Mouse (Mus musculus): ENCODE measurements around the gene Cds1.
"Not testable (repeated sequence)": the region's sequence is repeated elsewhere in the genome, so short reads cannot be mapped to it uniquely, and the experiment has no call there.

Cds1 gene

DNA sequence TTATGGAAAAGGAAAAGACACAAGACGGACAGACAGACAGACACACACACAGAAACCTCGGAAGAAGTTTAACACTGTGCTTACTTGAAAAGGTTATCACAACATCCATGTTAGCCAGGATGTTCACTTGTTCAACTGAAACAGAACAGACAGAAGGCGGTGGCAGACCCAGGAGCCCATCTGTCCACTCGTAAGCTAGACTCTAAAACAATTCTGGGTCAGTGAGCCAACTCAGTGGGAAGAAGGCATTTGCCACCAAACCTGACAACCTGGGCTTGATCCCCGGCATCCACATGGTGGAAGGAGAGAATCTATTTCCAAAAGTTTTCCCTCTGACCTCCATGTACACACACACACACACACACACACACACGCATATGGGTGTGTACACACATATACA lies 67.1 kb downstream of the Cds1 start:
- no peak for DNase-seq

DNA sequence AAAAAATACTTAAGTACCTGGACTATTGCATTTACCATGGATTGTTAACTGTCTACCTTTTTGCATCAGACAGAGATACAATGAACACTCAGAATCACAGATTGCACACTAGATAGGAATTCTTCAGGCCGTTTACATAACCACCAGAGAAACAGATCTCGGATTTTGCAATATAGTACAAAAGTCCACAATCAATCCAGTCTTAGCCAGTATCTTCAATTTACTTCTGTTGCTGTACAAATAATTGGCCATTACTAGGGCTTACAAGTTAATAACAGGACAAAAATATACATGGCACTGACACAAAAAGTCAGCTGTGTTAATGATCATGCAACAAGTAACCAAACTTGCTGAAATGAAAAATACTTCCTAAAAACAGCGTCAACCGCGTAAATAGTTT lies 68.1 kb downstream of the Cds1 start:
- DNase-seq: no peak

DNA sequence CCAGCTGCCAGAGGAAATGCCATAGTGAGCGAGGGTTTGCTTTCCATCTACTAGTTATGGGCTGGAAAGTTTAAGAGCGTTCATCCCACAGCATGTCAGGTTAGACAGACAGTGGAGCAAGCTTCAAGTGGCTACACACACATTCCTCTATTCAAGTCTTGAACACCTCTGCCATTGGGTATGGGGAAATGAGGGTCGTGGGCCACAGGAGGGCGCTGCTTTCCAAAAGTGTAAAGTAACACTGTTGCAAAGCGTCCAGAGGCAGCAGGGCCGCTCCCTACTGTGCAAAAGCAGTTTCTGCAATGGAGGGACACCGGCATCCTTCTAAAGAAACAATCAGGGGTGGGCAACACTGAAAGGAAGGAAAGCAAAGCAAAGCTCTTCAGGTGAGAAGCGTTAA lies 68.9 kb downstream of the Cds1 start:
- peak; percentile 15 for DNase-seq

DNA sequence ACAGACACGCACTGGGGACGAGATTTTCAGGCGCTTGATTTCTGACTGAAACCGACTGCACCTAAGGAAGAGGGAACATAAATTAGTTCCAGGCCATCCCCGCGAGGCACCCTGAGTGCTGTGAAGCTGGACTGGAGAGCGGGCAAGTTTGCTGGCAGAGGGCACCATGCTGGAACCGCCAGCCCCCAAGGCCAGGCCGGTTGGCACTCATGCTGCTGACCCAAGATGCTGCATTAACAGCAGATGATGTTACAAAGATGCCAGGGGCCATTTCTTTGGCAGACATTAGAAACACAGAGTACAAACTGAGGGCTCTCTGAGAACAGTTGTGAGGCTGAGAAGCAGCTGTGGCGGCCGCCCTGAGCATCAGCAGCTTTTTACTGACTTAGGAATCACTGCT lies 71.3 kb downstream of the Cds1 start:
- DNase-seq: no peak

DNA sequence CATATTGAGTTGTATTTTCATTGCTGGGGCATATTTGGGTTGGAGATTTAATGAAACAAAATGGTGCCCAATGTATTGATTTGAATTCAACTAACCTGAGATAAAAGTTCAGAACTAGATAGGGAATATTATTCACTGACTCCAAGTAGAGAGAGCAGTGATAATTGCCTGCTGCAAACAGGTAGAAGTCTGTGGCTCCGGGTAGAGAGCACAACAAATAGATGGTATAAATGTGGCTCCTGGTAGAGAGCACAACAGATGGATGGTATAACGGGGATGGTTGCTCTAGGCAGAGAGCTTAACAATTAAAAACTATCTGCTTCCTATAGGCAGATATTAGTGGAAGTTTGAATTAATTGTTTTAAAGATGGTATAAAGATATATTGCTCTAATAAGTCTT lies 72.7 kb downstream of the Cds1 start:
- not testable (repeated sequence) for DNase-seq

DNA sequence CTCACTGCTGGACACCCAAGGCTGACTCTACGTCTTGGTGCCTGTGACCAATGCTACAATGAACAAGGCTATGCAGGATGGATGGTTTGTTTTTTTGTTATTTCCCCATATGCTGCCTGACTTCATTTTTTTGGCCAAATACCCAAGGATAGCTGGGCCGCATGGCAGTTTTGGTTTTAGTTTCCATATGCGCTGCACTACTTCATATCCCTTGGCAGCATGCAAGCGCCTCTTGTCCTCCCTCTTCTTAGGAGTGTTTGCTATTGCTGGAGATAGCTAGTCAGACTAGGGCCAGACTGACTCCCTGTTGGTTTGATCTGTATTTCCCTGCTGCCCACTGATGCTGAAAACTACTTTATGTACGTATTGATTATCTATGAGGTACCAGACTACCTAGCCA lies 75.5 kb downstream of the Cds1 start:
- DNase-seq: no peak

DNA sequence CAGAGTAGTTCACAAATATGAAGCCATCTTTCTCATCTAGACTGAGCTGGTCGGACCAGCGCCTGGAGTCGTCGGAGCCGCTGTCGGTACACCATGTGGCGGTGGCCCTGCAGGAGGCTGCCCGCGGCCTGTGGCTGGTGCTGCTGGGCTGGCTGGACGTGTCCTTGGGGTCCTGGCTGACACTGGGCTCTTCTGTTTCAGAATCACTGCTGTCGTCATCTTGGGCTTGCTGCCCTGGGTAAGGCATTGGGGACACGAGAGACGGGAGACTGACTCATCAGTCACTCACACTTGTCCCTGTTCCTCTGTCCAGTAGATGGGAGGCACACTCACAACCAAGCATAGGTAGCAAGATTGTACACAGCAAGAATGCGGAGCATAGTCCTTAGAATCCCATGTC lies 80.1 kb downstream of the Cds1 start:
- DNase-seq: no peak

DNA sequence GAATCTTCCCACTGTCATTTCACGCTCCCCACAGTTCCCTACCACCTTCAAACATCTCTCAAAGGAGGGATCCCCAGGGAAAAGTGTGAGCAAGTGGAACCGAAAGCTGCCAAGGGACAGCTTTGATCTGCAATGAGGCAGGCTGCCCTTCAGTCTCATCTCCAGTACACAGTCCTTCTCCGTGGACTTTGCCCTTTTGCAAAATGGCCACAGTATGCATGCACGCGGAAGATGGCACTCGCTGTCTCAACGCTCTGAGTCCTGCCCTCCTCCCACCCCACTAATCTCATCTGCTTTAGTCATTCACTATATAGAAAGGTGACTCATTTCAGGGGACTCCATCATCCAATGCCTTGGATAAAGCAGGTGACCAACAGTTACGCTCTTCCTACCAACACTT lies 81.0 kb downstream of the Cds1 start:
- DNase-seq: no peak

DNA sequence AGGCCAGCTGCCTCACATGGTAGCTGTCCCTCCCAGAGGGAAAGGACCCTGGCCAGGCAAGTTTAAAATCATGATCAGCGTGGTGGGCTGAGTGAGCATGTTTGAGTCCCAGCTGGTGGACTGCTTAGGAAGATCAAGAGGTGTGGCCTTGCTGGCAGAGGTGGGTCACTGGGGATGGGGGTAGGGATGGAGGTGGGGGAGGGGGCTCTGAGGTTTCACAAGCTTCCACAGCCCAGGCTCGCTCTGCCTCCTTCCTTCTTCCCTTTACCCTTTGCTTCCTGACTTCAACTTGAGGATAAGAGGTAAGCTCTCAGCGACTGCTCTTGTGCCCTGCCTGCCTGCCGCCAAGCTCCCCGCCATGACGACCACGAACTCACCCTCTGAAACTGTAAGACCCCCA lies 82.4 kb downstream of the Cds1 start:
- DNase-seq: no peak

DNA sequence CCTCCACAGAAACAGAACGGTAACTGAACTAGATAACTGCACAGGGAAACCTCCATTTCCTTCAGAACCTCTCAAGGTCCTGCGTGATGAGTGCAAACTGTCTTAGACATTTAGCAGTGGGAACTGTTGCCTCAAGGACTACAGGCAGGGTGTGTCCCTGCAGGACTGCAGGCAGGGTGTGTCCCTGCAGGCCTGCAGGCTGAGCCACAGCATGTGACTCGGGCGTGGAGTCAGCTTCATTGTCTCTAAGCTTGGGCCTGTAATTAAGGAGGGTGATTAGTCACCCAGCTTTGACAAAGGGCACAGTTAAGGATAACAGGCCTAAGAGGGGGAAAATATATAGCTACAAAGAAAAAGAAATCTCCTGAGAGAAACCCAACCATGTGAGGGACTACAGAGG lies 82.8 kb downstream of the Cds1 start:
- DNase-seq: no peak

DNA sequence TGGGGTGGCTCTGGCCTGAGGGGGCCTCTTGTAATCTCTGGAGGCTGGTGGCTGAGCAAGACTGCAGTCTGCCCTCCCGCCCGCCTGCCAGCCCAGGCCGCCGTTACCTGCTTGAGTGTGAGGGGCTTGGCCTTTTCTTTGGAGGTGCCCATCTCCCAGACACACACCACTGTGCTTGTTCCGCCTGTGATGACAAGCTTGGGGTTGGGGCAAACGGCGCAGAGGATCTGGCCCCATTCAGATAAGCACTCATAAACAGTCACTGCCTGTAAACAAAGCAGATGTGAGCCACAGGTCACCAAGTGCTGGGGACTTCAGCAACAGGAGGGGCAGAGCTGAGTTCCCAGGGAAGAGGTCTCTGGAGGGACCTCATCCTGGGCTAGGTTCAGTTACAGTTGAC lies 86.2 kb downstream of the Cds1 start:
- DNase-seq: no peak

DNA sequence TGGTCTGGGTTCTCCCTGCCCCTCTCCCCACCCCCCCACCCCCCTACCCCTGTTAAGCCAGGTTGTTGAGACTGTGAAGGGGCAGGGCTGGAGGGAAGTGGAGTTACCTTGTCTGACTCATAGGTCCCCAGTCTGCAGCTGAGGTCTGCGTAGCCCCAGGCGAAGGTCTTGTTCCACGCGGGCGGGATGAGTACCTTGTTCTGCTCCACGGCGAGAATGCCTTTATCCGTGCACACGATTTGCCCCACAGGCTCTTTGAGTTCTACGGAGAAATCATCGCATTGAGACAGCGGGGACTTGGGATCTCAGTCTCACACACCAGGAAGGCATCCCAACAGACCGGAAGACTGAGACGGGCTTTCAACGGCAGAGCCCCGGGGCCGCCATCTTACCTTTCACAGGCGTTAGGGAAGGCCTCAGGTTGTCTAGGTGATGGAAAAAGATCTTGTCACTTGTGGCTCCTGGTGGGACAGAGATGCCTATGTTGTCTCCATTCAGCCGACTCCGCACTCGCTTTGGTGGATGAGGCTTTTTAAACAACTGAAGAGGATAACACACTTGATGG lies 87.3 kb downstream of the Cds1 start:
- no peak for DNase-seq

DNA sequence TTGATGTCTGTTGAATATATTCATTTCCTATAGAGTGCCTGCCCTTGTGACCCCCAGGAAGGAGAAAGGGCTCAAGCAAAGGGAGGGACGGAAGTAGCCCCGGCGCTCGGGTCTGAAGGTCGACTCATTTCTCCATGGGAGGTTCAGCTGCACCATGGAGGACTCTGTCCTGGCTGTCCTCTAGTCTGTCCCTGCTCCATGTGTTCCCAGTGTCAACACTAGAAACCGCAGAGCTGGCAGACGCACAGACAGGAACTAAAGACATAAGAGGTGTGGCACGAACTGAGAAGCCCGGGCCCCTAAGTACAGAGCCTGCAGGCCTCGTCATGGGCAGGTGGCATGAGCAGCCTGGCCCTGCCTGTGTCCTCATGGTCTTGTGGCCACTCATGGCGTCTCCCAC lies 89.2 kb downstream of the Cds1 start:
- no peak for DNase-seq

DNA sequence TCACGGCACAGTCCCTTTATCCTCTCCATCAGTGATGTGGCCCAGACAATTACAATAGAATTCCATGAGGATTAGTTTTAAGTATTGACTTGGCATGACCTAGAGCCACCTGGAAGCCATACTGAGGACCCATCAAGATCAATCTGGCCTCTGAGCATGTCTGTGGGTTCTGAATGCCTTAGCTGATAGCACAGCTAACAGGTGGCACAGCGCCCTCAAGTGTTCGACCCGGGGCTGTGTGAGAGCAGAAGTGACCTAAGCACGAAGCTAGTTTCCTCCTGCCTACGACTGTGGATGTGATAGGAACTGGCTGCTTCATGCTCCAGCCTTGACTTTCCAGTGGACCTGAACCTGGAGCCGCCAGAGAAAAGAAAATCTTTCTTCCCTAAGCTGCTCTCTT lies 89.7 kb downstream of the Cds1 start:
- peak; percentile 18 for DNase-seq

DNA sequence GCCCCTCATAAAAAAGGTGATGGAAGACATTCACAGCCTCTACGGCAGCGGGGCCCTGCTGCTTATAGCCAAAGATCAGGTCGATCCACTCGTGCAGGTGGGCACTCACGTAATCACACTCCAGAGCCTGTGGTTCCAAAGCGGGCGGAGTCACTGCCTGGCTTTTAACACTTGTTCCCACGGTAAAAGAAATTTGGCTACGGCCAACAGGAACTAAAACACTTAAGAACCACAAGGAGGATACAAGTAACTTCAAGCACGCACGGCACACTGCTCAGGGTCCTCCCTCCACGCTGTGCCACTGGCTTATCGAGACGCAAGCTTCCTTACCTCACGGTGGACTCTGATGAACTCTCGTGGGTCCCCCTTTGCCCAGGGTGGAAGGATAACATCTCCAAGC lies 90.5 kb downstream of the Cds1 start:
- DNase-seq: no peak

DNA sequence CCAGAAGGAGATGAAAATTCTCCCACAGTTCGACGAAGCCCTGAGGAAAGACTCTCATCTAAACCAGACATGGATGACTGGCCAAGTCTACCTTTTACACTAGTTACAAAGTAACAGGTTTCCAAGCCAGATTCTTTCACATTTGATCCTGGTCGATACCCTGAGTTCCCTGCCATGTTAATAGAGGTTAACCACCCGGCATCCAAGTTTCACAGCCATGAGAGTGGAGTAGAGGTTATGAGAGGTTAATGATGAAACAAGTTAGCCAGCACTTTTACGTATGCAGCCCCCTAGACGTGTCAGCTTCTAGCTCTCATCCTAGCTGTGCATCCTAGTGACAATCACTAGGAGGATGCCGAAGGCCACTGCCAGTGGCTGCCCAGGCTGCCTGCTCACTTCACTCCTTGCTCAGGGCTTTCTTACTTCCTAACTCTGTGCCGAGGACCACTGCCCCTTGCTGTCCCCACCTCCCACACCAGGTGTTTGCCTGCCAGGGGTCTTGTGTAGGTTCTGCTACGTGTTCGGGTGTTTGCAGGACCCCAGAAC lies 94.0 kb downstream of the Cds1 start:
- no peak for DNase-seq

DNA sequence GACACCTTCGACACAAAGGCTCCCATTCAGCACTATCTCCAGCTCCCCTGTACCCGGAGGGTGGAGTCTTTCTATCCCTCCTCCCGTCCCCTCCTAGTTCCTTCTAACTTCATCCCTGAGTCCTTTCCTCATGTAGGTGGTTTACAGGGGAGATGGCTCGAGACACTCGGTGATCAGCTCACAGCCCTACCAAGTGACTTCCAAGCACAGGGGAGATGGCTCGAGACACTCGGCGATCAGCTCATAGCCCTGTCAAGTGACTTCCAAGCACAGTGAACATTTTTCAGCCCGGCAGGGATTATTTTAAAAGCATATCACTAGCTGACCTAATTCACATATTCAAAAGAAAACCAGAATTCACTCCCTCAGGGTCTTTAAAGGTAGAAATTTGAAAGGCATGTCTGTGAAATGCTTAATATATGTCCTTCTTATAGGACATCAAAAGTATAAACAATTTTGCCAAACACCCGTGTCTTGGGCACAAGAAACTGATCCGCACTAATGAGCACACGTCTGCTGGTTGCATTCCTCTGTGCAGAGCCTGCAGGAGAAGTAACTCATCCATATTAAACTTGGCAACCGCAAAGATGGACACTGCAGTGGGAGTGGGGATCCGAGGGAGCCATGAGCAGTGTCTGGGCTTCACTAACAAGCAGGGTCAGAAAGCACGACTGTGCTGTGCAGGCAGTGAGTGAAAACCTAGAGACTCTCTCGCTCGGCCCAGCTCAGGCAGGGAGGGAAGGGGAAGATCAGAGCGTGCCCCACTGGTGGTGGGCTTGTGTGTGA lies 97.0 kb downstream of the Cds1 start:
- no peak for DNase-seq

DNA sequence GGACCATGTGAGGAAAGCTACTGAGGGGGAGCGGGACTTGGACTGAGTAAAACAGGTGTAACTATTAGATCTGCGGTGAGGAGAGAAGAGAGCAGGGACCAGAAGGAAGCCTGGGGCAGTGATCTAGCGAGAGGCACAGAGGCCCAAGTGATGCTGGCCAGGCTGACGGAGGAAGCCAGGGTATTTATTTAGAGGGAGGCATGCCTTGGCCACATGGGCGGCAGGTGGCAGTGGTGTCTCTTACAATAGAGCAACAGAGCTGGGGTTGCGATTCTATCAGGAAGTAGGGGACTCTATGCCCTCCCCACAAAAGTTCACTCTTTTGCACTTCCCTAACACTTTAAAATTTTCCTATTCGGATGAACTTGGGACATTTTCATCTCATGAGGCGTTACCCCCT lies 97.7 kb downstream of the Cds1 start:
- no peak for DNase-seq

DNA sequence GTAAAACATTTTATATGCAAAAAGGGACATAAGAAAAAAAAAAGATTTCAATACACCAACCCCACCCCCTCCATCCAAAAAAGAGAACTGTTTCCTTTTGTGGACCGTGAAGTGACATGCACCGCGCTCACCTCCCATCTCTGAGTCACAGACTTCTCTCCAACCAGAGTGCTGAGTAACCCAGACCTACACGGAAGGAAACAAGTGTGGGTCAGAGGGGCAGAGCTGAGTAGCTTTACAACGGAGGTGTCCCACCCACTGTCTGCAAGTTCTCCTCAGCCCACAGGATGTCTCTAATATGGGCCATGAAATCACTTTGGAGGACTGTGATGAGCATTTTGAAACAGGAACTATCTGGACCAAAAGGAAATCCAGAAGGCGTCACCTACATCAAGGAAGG lies 99.0 kb downstream of the Cds1 start:
- DNase-seq: no peak

DNA sequence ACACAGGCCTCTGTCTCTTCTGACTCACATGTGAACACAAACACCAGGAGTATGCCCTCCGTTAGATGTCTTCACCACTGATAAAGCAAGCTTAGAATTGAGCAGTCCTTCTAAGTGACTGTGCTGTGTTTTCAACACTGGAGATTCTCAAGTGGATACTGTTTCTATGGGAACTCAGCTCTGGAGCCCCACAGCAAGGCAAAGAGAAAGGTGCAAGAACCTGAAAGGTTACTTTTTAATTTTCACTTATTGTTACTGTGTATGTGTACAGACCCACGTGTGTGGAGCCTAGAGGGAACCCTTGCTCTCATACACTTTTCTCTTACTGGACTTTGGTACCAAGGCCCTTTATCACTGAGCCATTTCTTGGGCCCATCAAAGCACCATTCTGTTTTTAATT lies 101.8 kb downstream of the Cds1 start:
- DNase-seq: no peak
